Mouse (Mus musculus) megakaryocyte, embryonic 14.5 days (primary cell): ENCODE data around the gene Ear14.

Source experiments
- FLI1 ChIP-seq: IDR thresholded peaks from 2 replicates; pipeline ENCODE4 v1.6.1; 2012; ENCODE audit warnings: low read length, inconsistent platforms, mixed read lengths
- GATA1 ChIP-seq: IDR thresholded peaks from 3 replicates; pipeline ENCODE4 v1.6.1; 2012; ENCODE audit warnings: mixed read lengths, low read length, inconsistent platforms, borderline replicate concordance

DNA sequence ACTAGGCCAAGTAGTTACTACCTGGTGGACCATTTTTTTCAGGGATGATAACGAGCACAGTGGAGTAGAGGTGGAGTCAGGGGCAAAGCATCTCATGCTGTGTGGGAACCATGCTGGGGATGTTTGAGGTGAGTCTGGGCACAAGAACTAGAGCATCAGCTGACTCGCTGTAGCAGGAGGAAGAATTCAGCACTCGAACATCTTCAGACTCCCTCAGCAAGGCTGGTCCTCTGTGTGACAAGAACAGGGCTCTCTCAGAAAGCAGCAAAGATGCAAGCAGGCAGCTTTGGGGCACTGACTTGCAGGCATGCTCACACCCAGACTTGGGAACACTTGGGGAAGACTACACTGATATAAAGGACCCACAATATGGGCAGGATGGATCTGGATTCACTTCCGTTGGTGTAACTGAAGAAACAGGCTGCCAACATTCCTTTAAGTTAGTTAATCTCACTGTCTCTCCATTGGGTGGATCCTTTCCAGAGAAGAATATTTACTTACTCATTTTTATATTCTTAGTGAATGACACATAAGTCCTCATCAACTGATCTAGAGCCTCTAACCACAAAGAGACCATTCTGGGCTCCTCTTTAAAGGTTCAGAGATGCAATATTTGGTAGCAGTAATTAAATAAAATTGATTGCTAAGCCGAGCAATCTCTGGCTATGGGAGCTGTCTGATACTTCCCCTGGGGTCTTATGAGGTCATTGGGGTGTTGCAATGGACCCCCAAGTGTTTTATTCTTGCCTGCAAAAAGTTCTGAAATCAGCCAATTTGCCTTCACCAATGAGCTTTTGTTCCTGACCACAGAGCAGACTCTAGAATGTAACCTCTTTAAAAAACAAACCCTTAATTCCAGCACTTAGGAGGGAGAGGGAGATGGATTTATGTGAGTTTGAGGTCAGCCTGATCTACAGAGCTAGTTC lies 3.8 kb upstream of the Ear14 start, which contains the start of gene Ang2:
- TF ChIP-seq GATA1 (no peak), FLI1 (no peak)
